Mouse (Mus musculus) cortical plate, adult 2 months (tissue): ENCODE data around the gene Ssbp4.

Source experiments
- CTCF ChIP-seq: fragments of 200-500 bp; IDR thresholded peaks from 2 replicates; pipeline ENCODE4 v1.5.1; 2011; ENCODE audit warnings: mild to moderate bottlenecking, control low read depth, low read length; ENCODE audit not compliant: insufficient read depth; ENCODE audit errors: extremely low read depth
- POLR2A ChIP-seq: fragments of 200-500 bp; IDR thresholded peaks from 2 replicates; pipeline ENCODE4 v1.6.1; 2011; ENCODE audit warnings: mild to moderate bottlenecking, low read length, control low read depth; ENCODE audit not compliant: insufficient read depth; ENCODE audit errors: extremely low read depth

DNA sequence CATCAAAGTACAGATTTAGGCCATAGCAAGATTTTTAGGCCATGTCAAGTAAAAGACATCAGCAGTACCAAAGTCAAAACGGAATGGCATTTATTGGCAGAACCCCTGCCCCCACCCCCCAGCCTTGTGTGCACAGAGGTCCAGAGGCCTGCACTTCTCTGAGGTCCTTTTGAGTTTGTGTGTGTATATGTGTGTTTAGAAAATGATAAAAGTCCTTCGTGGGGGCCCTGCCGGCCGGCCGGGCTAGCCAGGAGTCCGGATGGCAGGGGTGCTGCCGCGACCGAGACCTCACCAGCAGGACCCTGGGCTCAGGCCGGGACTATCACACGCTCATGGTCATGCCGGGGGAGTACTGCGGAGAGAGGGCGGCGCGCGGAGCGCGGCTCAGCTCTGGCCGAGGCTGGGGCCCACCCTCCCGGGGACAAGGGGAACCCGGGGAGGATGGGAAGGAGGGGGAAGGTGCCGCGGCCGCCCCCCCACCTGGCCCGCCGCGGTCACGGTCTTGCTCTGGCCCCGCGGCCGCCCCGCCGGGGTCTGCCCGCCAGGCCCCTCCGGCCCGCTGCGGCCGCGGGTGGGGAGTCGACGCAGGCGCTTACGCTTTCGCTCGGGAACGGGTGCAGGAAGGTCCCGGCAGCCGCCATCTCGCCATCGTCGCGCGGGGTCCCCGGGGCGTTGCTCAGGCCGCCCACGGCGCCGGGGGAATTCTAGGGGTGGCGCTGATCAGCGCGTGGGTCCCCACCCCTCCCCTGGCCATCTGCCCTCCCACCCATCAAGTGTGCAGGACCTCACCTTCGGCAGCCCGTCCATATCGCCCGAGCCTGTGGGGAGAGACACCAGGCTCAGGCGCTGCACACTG is 11.0 kb downstream of the Ssbp4 start:
- no peak for TF ChIP-seq POLR2A
- TF ChIP-seq CTCF, result no peak
